Mouse (Mus musculus) B cell, adult 67 days (primary cell): ENCODE results near the gene Cfap73. TPM values are rescaled to one million over a fixed set of nuclear protein-coding genes. Genes with fewer than 3 reads are reported as not detected.

Experiments used
- total RNA-seq, 2 experiments: library from RNA; stranded (reverse); gene quantifications; 4 replicates each; pipeline ENCODE4 v1.2.4; 2023

The Cfap73 gene
- total RNA-seq: not detected

DNA sequence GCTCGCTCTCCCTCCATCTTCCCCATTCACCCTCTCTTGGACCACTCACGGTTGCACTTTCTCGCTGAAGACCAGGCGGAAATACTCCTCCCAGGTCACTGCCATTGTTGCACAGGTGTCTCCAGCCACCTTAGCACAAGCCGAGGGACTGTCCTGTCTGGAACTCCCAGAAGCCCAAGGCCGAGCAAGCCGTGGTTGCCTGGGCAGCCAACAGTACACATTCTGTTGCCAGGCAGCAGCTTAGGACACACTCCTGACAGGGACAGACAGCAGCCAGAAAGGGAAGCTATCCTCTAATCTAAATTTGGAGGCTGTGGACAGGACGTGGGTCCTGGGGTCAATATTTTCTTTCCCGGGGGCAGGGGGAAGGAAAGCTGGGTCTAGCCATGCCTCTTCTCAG lies at the start of gene Cfap73:
Cfap73 (minus strand) TSS at position 105 of the 400 bp plus-strand sequence.

DNA sequence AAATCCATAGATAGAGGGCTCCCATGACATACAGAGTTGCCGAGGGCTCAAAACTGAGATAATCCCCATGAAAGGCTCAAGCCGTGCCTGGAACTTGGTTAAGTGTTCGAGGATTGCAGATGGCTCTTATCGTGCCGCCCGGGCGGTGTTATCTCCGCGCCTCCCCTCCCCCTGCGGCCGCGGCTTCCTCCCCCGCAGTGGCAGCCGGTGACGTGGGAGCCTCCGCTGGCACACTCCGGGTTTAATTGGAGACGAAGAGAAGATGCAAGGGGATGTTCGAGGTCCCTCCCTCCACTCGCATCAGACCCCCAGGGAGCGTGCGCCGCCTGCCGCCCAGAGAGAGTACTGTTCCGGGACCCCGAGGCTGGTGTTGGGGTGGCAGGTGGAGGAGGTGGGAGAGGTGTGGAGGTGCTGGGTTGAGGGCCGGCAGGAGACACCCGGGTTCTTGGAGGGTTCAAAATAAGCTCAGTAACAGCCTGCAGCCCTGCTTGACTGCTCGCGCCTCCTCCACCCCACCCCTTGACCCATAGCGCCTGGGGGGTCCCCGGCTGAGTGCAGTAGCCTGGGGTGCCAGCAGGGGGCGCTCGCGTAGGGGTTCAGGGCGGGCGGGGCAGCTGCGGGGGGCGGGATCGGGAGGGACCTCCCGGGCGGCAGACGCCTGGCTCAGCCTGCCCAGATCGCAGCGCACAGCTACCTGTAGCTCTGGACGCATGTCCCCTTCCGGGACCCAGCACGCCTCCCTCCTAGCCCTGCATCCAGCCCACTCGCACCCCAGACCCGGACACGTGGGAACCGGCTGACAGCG lies 14.7 kb upstream of the Cfap73 start, which contains the start of gene Rasal1:
Rasal1 (plus strand) TSS at position 244 of the 805 bp plus-strand sequence.

GRCm38 (mm10) chr5:120612442-120612821 lies 21.6 kb downstream of the Cfap73 start, which contains the start of the genes Rita1 and Ddx54:
Gene Rita1 (minus strand): TSS chr5:120612589.
Gene Ddx54 (plus strand): TSS chr5:120612739.

DNA sequence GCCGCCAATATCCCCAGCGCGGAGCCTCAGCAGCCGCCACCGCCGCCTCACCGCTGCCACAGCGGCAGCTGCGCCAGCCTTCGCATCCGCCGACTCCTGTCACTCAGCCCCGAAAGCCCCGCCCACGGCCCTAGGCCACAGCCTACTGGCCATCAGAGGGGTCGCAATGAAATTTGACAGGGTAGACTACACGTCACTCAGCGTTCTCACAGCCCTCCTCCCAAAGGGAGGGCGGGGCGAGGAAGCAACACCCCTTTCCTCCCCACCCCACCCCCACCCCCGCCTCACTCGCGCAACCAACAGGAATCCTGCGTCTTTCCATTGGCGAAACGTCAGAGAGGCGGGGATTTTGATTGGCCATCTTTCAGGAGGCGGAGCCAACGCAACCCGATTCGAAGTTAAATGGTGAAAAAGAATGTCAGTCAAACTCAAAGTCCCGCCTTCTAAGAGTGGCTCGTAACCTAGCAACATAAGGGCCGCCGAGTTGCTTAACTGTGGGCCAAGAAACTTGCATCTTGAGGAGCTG lies 45.4 kb downstream of the Cfap73 start, which contains the start of the genes Tpcn1 and Iqcd:
Tpcn1 (minus strand) TSS at position 105 of the 526 bp plus-strand sequence.
Iqcd (plus strand) TSS at position 448 of the 526 bp plus-strand sequence.

Other genes starting within 250 kb of the Cfap73 start
- gene Lhx5, start 202.5 kb downstream of the Cfap73 start, total RNA-seq: not detected
- not detected for gene Sdsl, start 161.4 kb downstream of the Cfap73 start, total RNA-seq
- gene Sds, start 157.7 kb downstream of the Cfap73 start, total RNA-seq: not detected
- 10 to 100 TPM; 23.9 to 29.9 TPM for gene Plbd2, start 130.6 kb downstream of the Cfap73 start, total RNA-seq
- gene Slc8b1, start 123.1 kb downstream of the Cfap73 start, total RNA-seq: 10 to 100 TPM; 12.7 to 28.1 TPM
- 10 to 100 TPM; 44.3 to 46.9 TPM for gene Tpcn1, start 45.6 kb downstream of the Cfap73 start, total RNA-seq
- not detected for gene Iqcd, start 45.2 kb downstream of the Cfap73 start, total RNA-seq
- gene Rita1, start 21.6 kb downstream of the Cfap73 start, total RNA-seq: 1 to 10 TPM; 5.8 to 6.0 TPM
- gene Ddx54, start 21.5 kb downstream of the Cfap73 start, total RNA-seq: 100 to 1,000 TPM; 170 to 180 TPM
- 10 to 100 TPM; 49.7 to 54.9 TPM for gene Rasal1, start 14.6 kb upstream of the Cfap73 start, total RNA-seq
- gene Dtx1, start 77.7 kb upstream of the Cfap73 start, total RNA-seq: 100 to 1,000 TPM; 260 to 264 TPM
- 1 to 10 TPM; 5.0 to 9.7 TPM for gene Oas2, start 115.6 kb upstream of the Cfap73 start, total RNA-seq
- gene Oas3, start 143.4 kb upstream of the Cfap73 start, total RNA-seq: 1 to 10 TPM; 1.7 to 5.0 TPM
- 1 to 10 TPM in 1 of 2 experiments, under 1 TPM in 1; 0.98 to 2.1 TPM for gene Oas1e, start 161.3 kb upstream of the Cfap73 start, total RNA-seq
- gene Oas1c, start 178.3 kb upstream of the Cfap73 start, total RNA-seq: 10 to 100 TPM; 12.0 to 17.8 TPM
- not detected for gene Oas1f, start 213.1 kb upstream of the Cfap73 start, total RNA-seq
- not detected for gene Oas1h, start 227.2 kb upstream of the Cfap73 start, total RNA-seq